Mouse (Mus musculus) embryonic facial prominence, embryonic 10.5 days (tissue): ENCODE measurements at regions not wholly inside any gene's neighbourhood (a gene's known extent, or its start where the extent isn't known, plus 50 kb on each side); places are given as distances from the start of the nearest gene placed in this dataset. TPM values are rescaled to one million over a fixed set of nuclear protein-coding genes. Genes with fewer than 3 reads are reported as not detected.

Experiments used
- microRNA-seq: library from miRNA; unstranded; fragments of <30 nt; microRNA quantifications from one replicate; pipeline ENCODE4, GENCODE M21; 2017

Small RNA genes in the stretch of these regions (microRNA-seq; reads per million reads assigned to microRNA genes)
- gene Gm22368 = not detected
- gene Gm44376 = not detected
